Mouse (Mus musculus) embryonic facial prominence, embryonic 15.5 days (tissue): ENCODE measurements around the gene Sec22b. TPM values are rescaled to one million over a fixed set of nuclear protein-coding genes. Genes with fewer than 3 reads are reported as not detected.

Experiments used
- ATAC-seq: fragments of 200-750 bp; cut with Nextera tagmentation; 2 replicates; pipeline ENCODE4 v1.8.0; 2017; ENCODE audit warnings: low read depth, moderate TSS enrichment; ENCODE audit not compliant: insufficient number of reproducible peaks, low FRiP score, low TSS enrichment
- H3K27ac ChIP-seq: fragments of 300-500 bp; sonication (generic); replicated peaks from 2 replicates; pipeline ENCODE4 v1.5.1; 2015; ENCODE audit warnings: mild to moderate bottlenecking, inconsistent platforms
- H3K27me3 ChIP-seq: fragments of 300-500 bp; sonication (generic); 2 replicates; pipeline ENCODE4 v1.6.1; 2015; ENCODE audit warnings: inconsistent platforms
- H3K36me3 ChIP-seq: fragments of 300-500 bp; sonication (generic); 2 replicates; pipeline ENCODE4 v1.6.1; 2015; ENCODE audit warnings: mild to moderate bottlenecking, inconsistent platforms
- H3K4me1 ChIP-seq: fragments of 300-500 bp; sonication (generic); 2 replicates; pipeline ENCODE4 v1.6.1; 2015; ENCODE audit warnings: inconsistent platforms
- H3K4me2 ChIP-seq: fragments of 300-500 bp; sonication (generic); replicated peaks from 2 replicates; pipeline ENCODE4 v1.6.1; 2015; ENCODE audit warnings: mild to moderate bottlenecking, inconsistent platforms
- H3K4me3 ChIP-seq: fragments of 300-500 bp; sonication (generic); replicated peaks from 2 replicates; pipeline ENCODE4 v1.5.1; 2015; ENCODE audit warnings: mild to moderate bottlenecking, inconsistent platforms
- H3K9ac ChIP-seq: fragments of 300-500 bp; sonication (generic); 2 replicates; pipeline ENCODE4 v1.6.1; 2015; ENCODE audit warnings: inconsistent platforms
- H3K9me3 ChIP-seq: fragments of 300-500 bp; sonication (generic); replicated peaks from 2 replicates; pipeline ENCODE4 v1.6.1; 2016; ENCODE audit warnings: inconsistent platforms
- WGBS: fragments of 180-500 bp; shearing (Covaris S2); methylation state at CpG from one replicate; pipeline ENCODE4 v1.1.7; 2015; 5-methylcytosine and 5-hydroxymethylcytosine counted together
- polyA plus RNA-seq: library from polyadenylated mRNA; unstranded; fragments of >200 nt; fragmentation: Nextera tagmentation; extraction: Ambion mirVana; gene quantifications from 2 replicates; pipeline ENCODE4 v1.2.1, GENCODE M21; 2015

The Sec22b gene
- polyA plus RNA-seq = 163 and 173 TPM in 2 replicates

GRCm38 (mm10) chr3:97900516-97901490 is at the start of gene Sec22b:
Gene Sec22b (plus strand): TSS chr3:97901190.
- Histone ChIP-seq H3K27ac (peak within 1 kb of the TSS; percentile 71; the same call in 1 of the 2 replicates), H3K36me3 (no peaks in the 10 kb centered on the region; the same call in 1 of the 2 replicates), H3K27me3 (no peaks in the 10 kb centered on the region), H3K4me1 (peaks cover 11% of the 10 kb centered on the region), H3K9me3 (no peaks in the 10 kb centered on the region), H3K4me2 (peak within 1 kb of the TSS; percentile 68), H3K4me3 (peak within 1 kb of the TSS; percentile 79), H3K9ac (peak within 1 kb of the TSS; percentile 94)
- peak; percentile 82 for ATAC-seq
- WGBS = 2% methylated on average over 41 of the region's 41 CpGs

- no peak for ATAC-seq
- no peak overlapping the region for H3K27ac ChIP-seq
- no peaks in the 10 kb centered on the region for H3K4me1 ChIP-seq
- no peaks in the 10 kb centered on the region for H3K9me3 ChIP-seq
- no peaks in the 10 kb centered on the region for H3K27me3 ChIP-seq
- 87% methylated on average over 2 of the region's 2 CpGs for WGBS
- no peak overlapping the region for H3K4me2 ChIP-seq
- H3K9ac ChIP-seq = no peak overlapping the region
- no peak overlapping the region for H3K4me3 ChIP-seq
- H3K36me3 ChIP-seq = no peaks in the 10 kb centered on the region
Observed at GRCm38 (mm10) chr3:97851803-97852202, 49.2 kb upstream of the Sec22b start.

- 64% methylated on average over 9 of the region's 9 CpGs for WGBS
- H3K4me3 ChIP-seq = no peak overlapping the region
- no peak overlapping the region for H3K9ac ChIP-seq
- no peaks in the 10 kb centered on the region for H3K27me3 ChIP-seq
- no peaks in the 10 kb centered on the region for H3K4me1 ChIP-seq
- no peaks in the 10 kb centered on the region for H3K36me3 ChIP-seq
- no peak overlapping the region for H3K4me2 ChIP-seq
- ATAC-seq = no peak
- no peaks in the 10 kb centered on the region for H3K9me3 ChIP-seq
- H3K27ac ChIP-seq = no peak overlapping the region
Observed at GRCm38 (mm10) chr3:97854575-97855384, 46.2 kb upstream of the Sec22b start.

GRCm38 (mm10) chr3:97859400-97859799 is 41.6 kb upstream of the Sec22b start:
- Histone ChIP-seq H3K27me3 (no peaks in the 10 kb centered on the region), H3K27ac (no peak overlapping the region), H3K4me2 (no peak overlapping the region), H3K36me3 (no peaks in the 10 kb centered on the region), H3K9ac (no peak overlapping the region), H3K9me3 (no peaks in the 10 kb centered on the region), H3K4me3 (no peak overlapping the region), H3K4me1 (no peaks in the 10 kb centered on the region)
- WGBS = 69% methylated on average over 1 of the region's 1 CpGs
- no peak for ATAC-seq

- ATAC-seq = no peak
- H3K27me3 ChIP-seq = no peaks in the 10 kb centered on the region
- no peak overlapping the region for H3K4me2 ChIP-seq
- no peaks in the 10 kb centered on the region for H3K9me3 ChIP-seq
- no peak overlapping the region for H3K4me3 ChIP-seq
- no peaks in the 10 kb centered on the region for H3K4me1 ChIP-seq
- WGBS = 83% methylated on average over 7 of the region's 7 CpGs
- no peaks in the 10 kb centered on the region for H3K36me3 ChIP-seq
- no peak overlapping the region for H3K27ac ChIP-seq
- H3K9ac ChIP-seq = no peak overlapping the region
Observed at GRCm38 (mm10) chr3:97860820-97861451, 40.1 kb upstream of the Sec22b start.

DNA sequence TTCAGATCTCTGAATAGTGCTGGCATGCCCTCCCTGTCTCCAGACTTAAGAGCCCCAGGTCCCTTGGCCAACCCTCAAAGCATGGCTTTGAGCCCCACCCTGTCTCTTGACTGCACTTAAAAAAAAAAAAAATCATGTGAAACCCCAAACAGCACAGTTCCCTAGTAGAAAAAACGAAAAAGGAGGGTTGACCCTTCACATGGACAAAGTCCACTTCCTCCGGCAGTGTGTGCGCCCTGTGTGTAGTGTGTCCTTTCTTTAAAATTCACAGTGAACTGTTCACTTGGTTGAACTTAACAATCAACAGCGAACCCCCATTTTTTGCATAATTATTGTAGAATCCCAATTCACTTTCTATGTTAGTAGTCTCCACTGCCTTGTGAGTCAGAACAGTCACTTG is 34.3 kb upstream of the Sec22b start:
- 63% methylated on average over 4 of the region's 4 CpGs for WGBS

DNA sequence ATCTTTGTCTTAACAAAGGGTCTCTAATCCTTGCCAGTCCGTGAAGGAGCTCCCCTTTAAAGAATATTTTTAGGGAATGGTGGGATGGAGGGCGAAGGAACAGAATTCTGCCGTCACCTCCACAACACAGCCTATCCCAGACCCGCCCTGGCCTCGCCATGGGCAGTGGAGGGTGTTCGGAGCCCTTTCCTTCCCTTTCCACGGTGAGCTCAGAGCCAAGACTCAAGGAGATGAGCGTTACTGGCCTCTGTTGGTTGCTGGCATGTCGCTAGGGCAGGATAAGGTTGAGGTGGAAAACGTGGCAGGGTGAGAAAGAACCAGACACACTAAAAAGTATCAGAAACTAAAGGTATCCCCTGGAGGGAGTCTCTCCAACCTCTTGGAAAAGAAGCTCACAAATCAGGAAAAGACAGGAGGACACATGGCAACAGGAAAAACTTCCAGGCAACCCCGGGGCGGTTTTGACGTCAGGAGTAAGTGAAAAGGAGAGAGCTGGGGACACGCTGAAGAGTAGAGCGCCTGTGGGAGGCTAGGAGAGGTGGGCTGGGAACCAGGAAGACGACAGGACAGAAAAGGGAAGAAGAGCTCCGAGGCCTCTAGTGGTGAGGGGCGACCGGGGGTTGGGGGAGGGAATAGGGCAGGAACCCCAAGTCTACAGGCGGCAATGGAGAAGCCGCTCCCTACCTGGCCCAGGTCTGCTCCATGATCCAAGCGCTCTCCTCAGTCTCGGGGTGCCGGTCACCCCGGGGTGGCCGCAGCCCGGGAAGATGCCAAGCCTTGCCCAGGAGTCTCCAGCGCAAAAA is 33.6 kb upstream of the Sec22b start:
- H3K27me3 ChIP-seq = peaks cover 18% of the 10 kb centered on the region
- WGBS = 4% methylated on average over 28 of the region's 28 CpGs
- H3K9ac ChIP-seq = peak overlapping the region; percentile 26
- peak overlapping the region; percentile 97 for H3K4me2 ChIP-seq
- H3K27ac ChIP-seq = no peak overlapping the region
- H3K9me3 ChIP-seq = no peaks in the 10 kb centered on the region
- no peaks in the 10 kb centered on the region for H3K36me3 ChIP-seq
- H3K4me3 ChIP-seq = peak overlapping the region; percentile 54
- ATAC-seq = 0 out of 2 replicates have a peak, but pooled peaks have one; percentile 22
- H3K4me1 ChIP-seq = peaks cover 10% of the 10 kb centered on the region; the same call in 1 of the 2 replicates

More for the DNA sequence above, 34.3 kb upstream of the Sec22b start:
- H3K27me3 ChIP-seq = peaks cover 18% of the 10 kb centered on the region
- no peaks in the 10 kb centered on the region for H3K9me3 ChIP-seq
- H3K4me1 ChIP-seq = peaks cover 10% of the 10 kb centered on the region; the same call in 1 of the 2 replicates
- ATAC-seq = no peak
- H3K27ac ChIP-seq = no peak overlapping the region
- H3K4me2 ChIP-seq = peak overlapping the region; percentile 97
- no peak overlapping the region for H3K9ac ChIP-seq
- H3K4me3 ChIP-seq = peak overlapping the region; percentile 54
- H3K36me3 ChIP-seq = no peaks in the 10 kb centered on the region

DNA sequence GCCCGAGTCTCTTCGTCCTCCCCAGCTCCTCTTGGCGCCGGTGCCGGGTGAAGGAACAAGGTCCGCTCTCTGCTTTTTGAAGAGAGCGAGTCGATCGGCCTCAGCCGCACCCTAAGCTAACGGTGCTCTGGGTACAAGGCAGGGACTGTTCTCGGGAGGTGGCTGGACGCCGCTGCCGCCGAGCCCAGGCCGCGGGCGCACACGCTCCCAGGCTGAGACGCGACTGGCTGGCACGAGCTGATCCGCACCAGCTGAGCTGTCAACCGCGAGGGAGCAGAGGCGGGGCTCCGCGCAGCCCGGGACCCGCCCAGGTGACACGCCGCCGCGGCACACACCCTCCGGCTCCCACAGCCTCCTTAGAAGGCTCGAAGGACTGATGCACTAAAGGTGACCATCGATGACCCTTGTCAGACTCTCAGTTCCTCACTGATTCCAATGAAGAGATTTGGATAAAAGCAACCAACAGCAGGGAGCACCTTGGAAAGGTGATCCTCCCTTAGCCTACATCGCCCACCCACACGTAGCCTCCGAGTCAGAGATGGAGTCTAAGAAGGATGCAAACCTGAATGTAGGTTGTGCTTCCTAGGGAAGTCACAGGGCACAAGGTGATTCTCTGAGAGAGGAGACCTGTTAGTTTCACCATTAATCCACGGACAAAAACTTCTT is 32.8 kb upstream of the Sec22b start:
- Histone ChIP-seq H3K4me1 (peaks cover 10% of the 10 kb centered on the region; the same call in 1 of the 2 replicates), H3K27ac (no peak overlapping the region), H3K9me3 (no peaks in the 10 kb centered on the region), H3K27me3 (peaks cover 18% of the 10 kb centered on the region), H3K4me3 (peak overlapping the region; percentile 54), H3K9ac (peak overlapping the region; percentile 26), H3K4me2 (peak overlapping the region; percentile 97), H3K36me3 (no peaks in the 10 kb centered on the region)
- 3% methylated on average over 42 of the region's 42 CpGs for WGBS
- peak; percentile 90 for ATAC-seq

DNA sequence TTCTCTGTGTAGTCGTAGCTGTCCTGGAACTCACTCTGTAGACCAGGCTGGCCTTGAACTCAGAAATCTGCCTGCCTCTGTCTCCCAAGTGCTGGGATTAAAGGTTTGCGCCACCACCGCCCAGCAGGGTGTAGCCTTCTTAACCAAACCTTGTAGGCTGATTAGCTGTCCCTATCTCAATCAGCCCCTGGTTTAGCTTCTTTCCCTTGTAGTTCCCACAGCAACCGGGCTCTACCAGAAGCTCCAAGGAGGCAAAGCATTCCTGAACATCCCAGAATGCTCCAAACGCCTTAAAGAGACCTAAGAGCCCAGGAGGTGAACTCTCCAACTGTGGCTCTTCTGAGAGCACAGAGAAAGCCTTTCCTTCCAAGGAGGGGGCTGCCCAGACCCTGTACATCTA is 32.3 kb upstream of the Sec22b start:
- Histone ChIP-seq H3K27ac (no peak overlapping the region), H3K4me3 (no peak overlapping the region), H3K36me3 (no peaks in the 10 kb centered on the region), H3K4me1 (peaks cover 10% of the 10 kb centered on the region; the same call in 1 of the 2 replicates), H3K9ac (no peak overlapping the region), H3K4me2 (no peak overlapping the region), H3K9me3 (no peaks in the 10 kb centered on the region), H3K27me3 (peaks cover 18% of the 10 kb centered on the region)
- 49% methylated on average over 5 of the region's 5 CpGs for WGBS
- no peak for ATAC-seq

DNA sequence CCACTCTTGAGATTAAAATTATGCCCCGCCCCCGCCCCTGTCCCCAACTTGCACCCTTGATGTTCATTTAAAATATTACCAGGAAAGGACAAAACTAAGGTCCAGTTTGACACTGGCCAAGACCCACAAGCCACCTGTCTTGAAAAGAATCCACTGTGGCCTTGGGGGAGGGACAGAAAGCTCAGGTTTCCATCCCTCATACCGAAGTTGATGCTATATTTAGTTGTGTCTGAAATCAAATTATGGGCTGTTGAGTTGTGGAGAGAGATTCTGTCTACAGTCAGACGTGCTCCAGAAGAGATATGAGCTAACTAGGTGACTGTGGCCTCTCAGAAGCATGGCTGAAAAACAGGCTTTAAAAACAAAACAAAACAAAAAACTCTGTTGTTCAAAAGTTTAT is 31.3 kb upstream of the Sec22b start:
- H3K9me3 ChIP-seq = no peaks in the 10 kb centered on the region
- no peak overlapping the region for H3K4me3 ChIP-seq
- no peaks in the 10 kb centered on the region for H3K36me3 ChIP-seq
- H3K9ac ChIP-seq = no peak overlapping the region
- H3K4me2 ChIP-seq = no peak overlapping the region
- ATAC-seq = no peak
- peaks cover 18% of the 10 kb centered on the region for H3K27me3 ChIP-seq
- H3K4me1 ChIP-seq = peaks cover 10% of the 10 kb centered on the region; the same call in 1 of the 2 replicates
- WGBS = 59% methylated on average over 4 of the region's 4 CpGs
- no peak overlapping the region for H3K27ac ChIP-seq
